Mouse (Mus musculus): ENCODE results near the gene Npnt. TPM values are rescaled to one million over a fixed set of nuclear protein-coding genes. Genes with fewer than 3 reads are reported as not detected.

Npnt gene
- polyA plus RNA-seq, 2 experiments: 41.7 to 45.4 TPM

DNA sequence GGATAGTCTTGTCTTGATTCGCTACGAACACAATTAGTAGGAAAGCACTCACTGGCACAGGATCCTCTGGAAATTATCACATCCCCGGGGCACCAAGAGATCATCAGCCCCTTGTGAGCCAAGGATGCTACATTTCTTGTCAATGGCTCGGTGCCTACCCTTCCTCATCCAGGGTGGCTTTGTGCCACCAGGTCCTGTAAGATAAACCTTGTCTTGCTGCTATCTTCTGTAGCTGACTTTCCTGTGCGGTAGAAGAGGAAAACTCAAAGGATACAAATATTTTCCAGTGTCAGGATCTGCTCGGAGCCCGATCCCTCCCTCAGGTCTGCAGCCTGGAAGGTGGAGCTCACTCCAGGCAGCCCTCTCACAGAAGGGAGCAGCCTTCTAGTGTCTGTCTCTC lies 90.5 kb downstream of the Npnt start:
- Histone ChIP-seq H3K36me3 (ENCODE audit: control insufficient read depth, insufficient read depth, low read length) (no peaks in the 10 kb centered on the region), H3K4me1 (ENCODE audit: control insufficient read depth, insufficient read depth, low read length) (0 out of 2 replicates have a peak, but pooled peaks cover 10% of the 10 kb centered on the region), H3K4me3 (replicated peaks; ENCODE audit: low read length) (no peak overlapping the region), H3K27ac (replicated peaks; ENCODE audit: low read depth, low read length) (no peak overlapping the region), H3K9ac (ENCODE audit: low read depth, low read length, severe bottlenecking) (no peak overlapping the region), H3K4me2 (replicated peaks; ENCODE audit: low read depth, low read length, severe bottlenecking) (no peak overlapping the region), H3K9me3 (ENCODE audit: control insufficient read depth, low read length) (no peaks in the 10 kb centered on the region), H3K27me3 (ENCODE audit: control insufficient read depth, insufficient read depth, low read length) (no peaks in the 10 kb centered on the region)
- TF ChIP-seq POLR2A (IDR thresholded peaks at IDR 0.05; ENCODE audit: borderline replicate concordance, extremely low read depth, insufficient read depth, insufficient read length): no peak
- whole genome bisulfite sequencing: 79% methylated on average over 7 of the region's 7 CpGs
- DNase-seq (ENCODE audit: low spot score): no peak
- ATAC-seq (ENCODE audit: low FRiP score, low read depth): no peak

DNA sequence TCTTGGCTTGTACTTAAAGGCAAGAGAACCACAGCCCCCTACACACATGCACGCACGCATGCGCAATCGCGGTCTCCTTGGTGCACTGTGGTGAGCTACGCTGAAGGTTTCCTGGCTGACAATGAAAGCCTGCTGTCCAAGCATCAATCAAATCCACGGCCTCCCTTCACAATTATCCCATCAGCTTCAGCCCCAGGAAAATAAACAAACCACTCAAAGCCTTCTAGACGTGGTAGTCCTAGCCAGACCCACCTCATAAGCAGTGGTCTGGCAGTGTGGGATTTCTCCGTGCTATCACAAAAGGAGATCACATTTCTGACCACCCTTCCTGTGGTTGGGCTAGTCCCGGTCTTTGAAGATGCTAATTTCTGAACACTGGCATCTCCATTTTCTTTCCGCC lies 91.2 kb downstream of the Npnt start:
- ATAC-seq (ENCODE audit: low FRiP score, low read depth) (no peak), DNase-seq (ENCODE audit: low spot score) (no peak)
- H3K27me3 ChIP-seq (ENCODE audit: control insufficient read depth, insufficient read depth, low read length): no peaks in the 10 kb centered on the region
- no peak overlapping the region for H3K4me3 ChIP-seq (replicated peaks; ENCODE audit: low read length)
- H3K4me1 ChIP-seq (ENCODE audit: control insufficient read depth, insufficient read depth, low read length): 0 out of 2 replicates have a peak, but pooled peaks cover 8% of the 10 kb centered on the region
- H3K27ac ChIP-seq (replicated peaks; ENCODE audit: low read depth, low read length): no peak overlapping the region
- 69% methylated on average over 11 of the region's 11 CpGs for WGBS
- H3K4me2 ChIP-seq (replicated peaks; ENCODE audit: low read depth, low read length, severe bottlenecking): no peak overlapping the region
- TF ChIP-seq POLR2A (IDR thresholded peaks at IDR 0.05; ENCODE audit: borderline replicate concordance, extremely low read depth, insufficient read depth, insufficient read length): no peak
- H3K9me3 ChIP-seq (ENCODE audit: control insufficient read depth, low read length): no peaks in the 10 kb centered on the region
- no peak overlapping the region for H3K9ac ChIP-seq (ENCODE audit: low read depth, low read length, severe bottlenecking)
- no peaks in the 10 kb centered on the region for H3K36me3 ChIP-seq (ENCODE audit: control insufficient read depth, insufficient read depth, low read length)

DNA sequence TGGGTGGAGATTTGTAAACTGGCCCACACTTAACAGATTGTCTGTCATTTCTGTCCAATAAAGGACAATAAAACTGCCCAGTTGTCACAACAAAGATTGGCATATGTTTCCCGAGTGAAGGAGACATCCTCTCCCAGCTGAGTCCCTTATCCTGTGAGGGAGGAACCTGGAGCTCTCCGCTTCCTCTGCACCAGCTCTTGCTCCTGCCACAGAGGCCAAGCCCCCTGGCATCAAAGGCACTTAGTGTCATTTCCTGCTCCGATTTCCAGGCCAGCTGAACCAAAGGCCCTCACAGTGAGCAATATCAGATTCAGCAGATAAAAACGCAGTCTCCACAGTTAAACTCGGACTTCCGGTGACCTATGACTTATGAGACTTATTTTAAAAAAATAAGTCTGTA lies 93.4 kb downstream of the Npnt start:
- Histone ChIP-seq H3K9ac (ENCODE audit: low read depth, low read length, severe bottlenecking) (no peak overlapping the region), H3K4me2 (replicated peaks; ENCODE audit: low read depth, low read length, severe bottlenecking) (no peak overlapping the region), H3K4me1 (ENCODE audit: control insufficient read depth, insufficient read depth, low read length) (peaks cover 17% of the 10 kb centered on the region; the same call in 1 of the 2 replicates), H3K9me3 (ENCODE audit: control insufficient read depth, low read length) (no peaks in the 10 kb centered on the region), H3K4me3 (replicated peaks; ENCODE audit: low read length) (no peak overlapping the region), H3K27ac (replicated peaks; ENCODE audit: low read depth, low read length) (no peak overlapping the region), H3K27me3 (ENCODE audit: control insufficient read depth, insufficient read depth, low read length) (no peaks in the 10 kb centered on the region), H3K36me3 (ENCODE audit: control insufficient read depth, insufficient read depth, low read length) (no peaks in the 10 kb centered on the region)
- TF ChIP-seq POLR2A (IDR thresholded peaks at IDR 0.05; ENCODE audit: borderline replicate concordance, extremely low read depth, insufficient read depth, insufficient read length): no peak
- DNase-seq (ENCODE audit: low spot score): no peak
- ATAC-seq (ENCODE audit: low FRiP score, low read depth): no peak
- 51% methylated on average over 6 of the region's 6 CpGs for WGBS

DNA sequence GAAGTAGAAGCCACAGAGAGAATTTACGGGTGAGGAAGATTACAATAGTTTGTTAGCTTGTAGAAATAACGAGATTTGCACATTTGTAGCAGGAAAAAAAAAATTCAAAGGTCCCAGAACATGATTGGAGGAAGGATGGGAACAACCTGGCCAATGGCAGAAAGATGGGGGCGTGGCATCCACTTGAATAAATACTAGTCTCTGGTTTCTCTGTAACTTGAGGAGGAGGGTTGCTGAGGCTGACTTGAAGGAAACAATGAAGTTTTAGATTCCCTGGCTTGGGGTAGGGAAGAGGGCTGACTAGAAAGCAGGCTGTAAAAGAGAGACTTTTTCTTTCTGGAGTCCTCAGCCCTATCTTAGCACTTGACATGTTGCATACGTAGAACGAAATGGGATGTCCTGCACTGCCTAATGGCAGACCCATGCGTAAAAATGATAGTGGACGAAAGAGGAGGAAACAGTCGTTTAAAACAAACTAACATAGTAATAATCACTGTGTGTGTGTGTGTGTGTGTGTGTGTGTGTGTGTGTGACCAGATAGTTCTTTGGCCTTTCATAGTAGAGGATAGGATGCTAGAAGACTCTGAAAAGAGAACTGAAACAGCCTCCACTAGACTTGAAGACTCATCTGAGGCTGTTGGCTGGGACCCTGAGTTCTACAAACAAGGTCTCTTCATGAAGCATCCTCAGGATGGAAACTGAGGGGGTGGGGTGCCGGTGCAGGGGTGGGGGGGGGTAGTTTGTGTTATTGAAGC lies 94.5 kb downstream of the Npnt start:
- H3K4me3 ChIP-seq (replicated peaks; ENCODE audit: low read length): no peak overlapping the region
- H3K9ac ChIP-seq (ENCODE audit: low read depth, low read length, severe bottlenecking): no peak overlapping the region
- 49% methylated on average over 9 of the region's 9 CpGs for WGBS
- no peak overlapping the region for H3K27ac ChIP-seq (replicated peaks; ENCODE audit: low read depth, low read length)
- peak; percentile 82 for DNase-seq (ENCODE audit: low spot score)
- peak; percentile 73 for ATAC-seq (ENCODE audit: low FRiP score, low read depth)
- H3K9me3 ChIP-seq (ENCODE audit: control insufficient read depth, low read length): no peaks in the 10 kb centered on the region
- H3K36me3 ChIP-seq (ENCODE audit: control insufficient read depth, insufficient read depth, low read length): no peaks in the 10 kb centered on the region
- no peaks in the 10 kb centered on the region for H3K27me3 ChIP-seq (ENCODE audit: control insufficient read depth, insufficient read depth, low read length)
- H3K4me1 ChIP-seq (ENCODE audit: control insufficient read depth, insufficient read depth, low read length): peaks cover 16% of the 10 kb centered on the region; the same call in 1 of the 2 replicates
- no peak overlapping the region for H3K4me2 ChIP-seq (replicated peaks; ENCODE audit: low read depth, low read length, severe bottlenecking)
- no peak for TF ChIP-seq POLR2A (IDR thresholded peaks at IDR 0.05; ENCODE audit: borderline replicate concordance, extremely low read depth, insufficient read depth, insufficient read length)

DNA sequence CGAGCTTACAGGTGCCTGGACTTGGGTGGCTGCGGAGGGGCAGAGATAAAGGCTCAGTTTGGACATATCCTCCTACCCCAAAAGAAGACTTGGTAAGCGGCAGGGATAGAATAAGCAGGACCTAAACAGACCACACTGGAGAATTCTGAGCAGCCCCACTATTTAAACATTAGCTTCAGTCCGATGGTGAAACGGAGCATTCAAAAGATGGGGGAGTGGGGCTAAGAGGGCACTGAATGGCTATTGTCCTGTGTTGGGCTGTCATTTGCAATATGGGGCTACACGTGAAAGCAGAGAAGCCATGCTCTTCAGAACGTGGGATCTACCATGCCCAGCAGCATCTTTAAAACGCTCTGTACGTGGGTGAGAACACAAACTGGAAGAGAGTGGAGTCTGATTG lies 95.8 kb downstream of the Npnt start:
- ATAC-seq (ENCODE audit: low FRiP score, low read depth): no peak
- TF ChIP-seq POLR2A (IDR thresholded peaks at IDR 0.05; ENCODE audit: borderline replicate concordance, extremely low read depth, insufficient read depth, insufficient read length): no peak
- Histone ChIP-seq H3K9ac (ENCODE audit: low read depth, low read length, severe bottlenecking) (no peak overlapping the region), H3K4me2 (replicated peaks; ENCODE audit: low read depth, low read length, severe bottlenecking) (no peak overlapping the region), H3K27ac (replicated peaks; ENCODE audit: low read depth, low read length) (no peak overlapping the region), H3K27me3 (ENCODE audit: control insufficient read depth, insufficient read depth, low read length) (no peaks in the 10 kb centered on the region), H3K4me1 (ENCODE audit: control insufficient read depth, insufficient read depth, low read length) (peaks cover 13% of the 10 kb centered on the region; the same call in 1 of the 2 replicates), H3K4me3 (replicated peaks; ENCODE audit: low read length) (no peak overlapping the region), H3K9me3 (ENCODE audit: control insufficient read depth, low read length) (no peaks in the 10 kb centered on the region), H3K36me3 (ENCODE audit: control insufficient read depth, insufficient read depth, low read length) (no peaks in the 10 kb centered on the region)
- DNase-seq (ENCODE audit: low spot score): no peak
- 86% methylated on average over 9 of the region's 9 CpGs for WGBS

Measured in limb, embryonic 14.5 days (tissue).